Mouse (Mus musculus) myocyte (in vitro differentiated cells): ENCODE measurements around the gene Gm10277. TPM values are rescaled to one million over a fixed set of nuclear protein-coding genes. Genes with fewer than 3 reads are reported as not detected.

ENCODE experiments used
- H3K27me3 ChIP-seq: one replicate; pipeline ENCODE4 v1.6.1; 2011; ENCODE audit not compliant: control insufficient read depth, insufficient read depth, insufficient read length
- H3K36me3 ChIP-seq: one replicate; pipeline ENCODE4 v1.6.1; 2011; ENCODE audit not compliant: control insufficient read depth, insufficient read depth
- H3K4me2 ChIP-seq: one replicate; pipeline ENCODE4 v1.6.1; 2011; ENCODE audit warnings: low read depth, control low read depth
- H3K4me3 ChIP-seq: one replicate; pipeline ENCODE4 v1.5.1; 2011; ENCODE audit warnings: mild to moderate bottlenecking, control low read depth, moderate library complexity
- H3K79me2 ChIP-seq: one replicate; pipeline ENCODE4 v1.6.1; 2011; ENCODE audit not compliant: control insufficient read depth, insufficient read depth
- H3ac ChIP-seq: one replicate; pipeline ENCODE4 v1.6.1; 2011; ENCODE audit not compliant: control insufficient read depth, insufficient read length
- CEBPB ChIP-seq: IDR thresholded peaks from 2 replicates; pipeline ENCODE4 v1.6.1; 2011; ENCODE audit warnings: mild to moderate bottlenecking, moderate library complexity; ENCODE audit not compliant: poor library complexity, insufficient read depth, severe bottlenecking
- E2F4 ChIP-seq: IDR thresholded peaks from one replicate; pipeline ENCODE4 v1.6.1; 2011; ENCODE audit warnings: mild to moderate bottlenecking, control low read depth, moderate library complexity; ENCODE audit not compliant: insufficient read depth
- MAX ChIP-seq: IDR thresholded peaks from one replicate; pipeline ENCODE4 v1.6.1; 2011; ENCODE audit warnings: low read depth, mild to moderate bottlenecking, control low read depth
- MYOD1 ChIP-seq, 3 experiments: IDR thresholded peaks; one replicate each; pipeline ENCODE4 v1.6.1; 2011; ENCODE audit warnings: control low read depth in 2 of 3, low read depth in 2 of 3, mild to moderate bottlenecking in 2 of 3, moderate library complexity in 1 of 3; ENCODE audit not compliant: insufficient read length in 2 of 3, control insufficient read depth in 1 of 3
- MYOG ChIP-seq, 3 experiments: IDR thresholded peaks; one replicate each; pipeline ENCODE4 v1.6.1; 2011; ENCODE audit warnings: control low read depth in 2 of 3, low read depth in 2 of 3, mild to moderate bottlenecking in 2 of 3; ENCODE audit not compliant: insufficient read length in 2 of 3, control insufficient read depth in 1 of 3, insufficient read depth in 1 of 3
- POLR2A ChIP-seq: IDR thresholded peaks from one replicate; pipeline ENCODE4 v1.6.1; 2011; ENCODE audit warnings: low read depth, mild to moderate bottlenecking, control low read depth, moderate library complexity; ENCODE audit not compliant: insufficient read length
- POLR2AphosphoS2 ChIP-seq: IDR thresholded peaks from one replicate; pipeline ENCODE4 v1.6.1; 2011; ENCODE audit warnings: low read depth, control low read depth; ENCODE audit not compliant: insufficient read length
- REST ChIP-seq: IDR thresholded peaks from one replicate; pipeline ENCODE4 v1.6.1; 2011; ENCODE audit warnings: mild to moderate bottlenecking, control low read depth, moderate library complexity; ENCODE audit not compliant: insufficient read depth, insufficient read length
- SRF ChIP-seq: IDR thresholded peaks from one replicate; pipeline ENCODE4 v1.6.1; 2011; ENCODE audit warnings: low read depth; ENCODE audit not compliant: control insufficient read depth, insufficient read length
- TCF12 ChIP-seq: IDR thresholded peaks from one replicate; pipeline ENCODE4 v1.6.1; 2011; ENCODE audit warnings: mild to moderate bottlenecking, control low read depth; ENCODE audit not compliant: poor library complexity, insufficient read depth, severe bottlenecking
- TCF3 ChIP-seq: IDR thresholded peaks from one replicate; pipeline ENCODE4 v1.6.1; 2011; ENCODE audit warnings: low read depth, control low read depth; ENCODE audit not compliant: insufficient read length
- USF1 ChIP-seq: IDR thresholded peaks from one replicate; pipeline ENCODE4 v1.6.1; 2011; ENCODE audit warnings: low read depth, mild to moderate bottlenecking, control low read depth, moderate library complexity
- polyA plus RNA-seq: library from polyadenylated mRNA; unstranded; fragments of >200 nt; fragmentation: generic; extraction: Trizol; gene quantifications from one replicate; pipeline ENCODE4 v1.2.1, GENCODE M21; 2012; ENCODE audit warnings: missing spikeins

The Gm10277 gene
- polyA plus RNA-seq, 1 experiment, result 0.07 TPM

GRCm38 (mm10) chr11:77810018-77810417, 22.5 kb upstream of the Gm10277 start:
- H3K4me3 ChIP-seq, result no peak overlapping the region
- H3ac ChIP-seq, result no peak overlapping the region
- peaks cover 45% of the 10 kb centered on the region for H3K79me2 ChIP-seq
- H3K36me3 ChIP-seq, result peaks cover 6% of the 10 kb centered on the region
- H3K4me2 ChIP-seq, result peak overlapping the region; percentile 75
- H3K27me3 ChIP-seq, result no peaks in the 10 kb centered on the region
- peak; percentile 95 to 100 (median 98) for TF ChIP-seq MYOG (IDR thresholded peaks at IDR 0.05; ENCODE audit: control insufficient read depth in 1 of 3, insufficient read depth in 1 of 3, insufficient read length in 2 of 3, low read depth in 2 of 3)
- no peak for TF ChIP-seq MAX
- no peak for TF ChIP-seq POLR2AphosphoS2
- peak; percentile 57 to 98 (median 95) for TF ChIP-seq MYOD1 (IDR thresholded peaks at IDR 0.05; ENCODE audit: control insufficient read depth in 1 of 3, insufficient read length in 2 of 3, low read depth in 2 of 3)
- TF ChIP-seq CEBPB, result peak; percentile 36; the same call in 1 of the 2 replicates
- no peak for TF ChIP-seq REST
- TF ChIP-seq POLR2A, result no peak
- peak; percentile 12 for TF ChIP-seq SRF
- no peak for TF ChIP-seq E2F4
- peak; percentile 93 for TF ChIP-seq TCF3
- TF ChIP-seq USF1, result no peak
- peak; percentile 91 for TF ChIP-seq TCF12

- H3K4me2 ChIP-seq, result peak overlapping the region; percentile 75
- H3ac ChIP-seq, result no peak overlapping the region
- no peaks in the 10 kb centered on the region for H3K27me3 ChIP-seq
- H3K79me2 ChIP-seq, result peaks cover 53% of the 10 kb centered on the region
- H3K36me3 ChIP-seq, result peaks cover 6% of the 10 kb centered on the region
- H3K4me3 ChIP-seq, result no peak overlapping the region
- TF ChIP-seq TCF12, result no peak
- no peak for TF ChIP-seq MAX
- TF ChIP-seq POLR2A, result no peak
- TF ChIP-seq CEBPB, result no peak
- TF ChIP-seq REST, result no peak
- no peak for TF ChIP-seq E2F4
- TF ChIP-seq SRF, result no peak
- no peak for TF ChIP-seq USF1
- no peak for TF ChIP-seq MYOD1 (IDR thresholded peaks at IDR 0.05; ENCODE audit: control insufficient read depth in 1 of 3, insufficient read length in 2 of 3, low read depth in 2 of 3)
- no peak for TF ChIP-seq MYOG (IDR thresholded peaks at IDR 0.05; ENCODE audit: control insufficient read depth in 1 of 3, insufficient read depth in 1 of 3, insufficient read length in 2 of 3, low read depth in 2 of 3)
- no peak for TF ChIP-seq POLR2AphosphoS2
- TF ChIP-seq TCF3, result no peak
These were observed 21.7 kb upstream of the Gm10277 start for GRCm38 (mm10) chr11:77809215-77809614.

GRCm38 (mm10) chr11:77808051-77808465, 20.5 kb upstream of the Gm10277 start:
- TF ChIP-seq MYOG (IDR thresholded peaks at IDR 0.05; ENCODE audit: control insufficient read depth in 1 of 3, insufficient read depth in 1 of 3, insufficient read length in 2 of 3, low read depth in 2 of 3) (peak in 1 of 3 experiments; percentile 61), POLR2AphosphoS2 (no peak), MAX (no peak), E2F4 (no peak), MYOD1 (IDR thresholded peaks at IDR 0.05; ENCODE audit: control insufficient read depth in 1 of 3, insufficient read length in 2 of 3, low read depth in 2 of 3) (peak in 2 of 3 experiments; percentile 17 to 46), POLR2A (peak; percentile 36)
- Histone ChIP-seq H3K36me3 (peaks cover 6% of the 10 kb centered on the region), H3ac (no peak overlapping the region), H3K4me3 (no peak overlapping the region), H3K4me2 (peak overlapping the region; percentile 75), H3K79me2 (peaks cover 65% of the 10 kb centered on the region), H3K27me3 (no peaks in the 10 kb centered on the region)

GRCm38 (mm10) chr11:77806855-77807254, 19.3 kb upstream of the Gm10277 start:
- H3K4me2 ChIP-seq, result peak overlapping the region; percentile 75
- H3K27me3 ChIP-seq, result no peaks in the 10 kb centered on the region
- no peak overlapping the region for H3ac ChIP-seq
- no peaks in the 10 kb centered on the region for H3K36me3 ChIP-seq
- peaks cover 73% of the 10 kb centered on the region for H3K79me2 ChIP-seq
- no peak overlapping the region for H3K4me3 ChIP-seq
- TF ChIP-seq MAX (no peak), TCF12 (no peak), MYOG (IDR thresholded peaks at IDR 0.05; ENCODE audit: control insufficient read depth in 1 of 3, insufficient read depth in 1 of 3, insufficient read length in 2 of 3, low read depth in 2 of 3) (no peak), POLR2AphosphoS2 (no peak), REST (no peak), CEBPB (no peak), POLR2A (no peak), SRF (no peak), TCF3 (no peak), USF1 (no peak), E2F4 (no peak)

- Histone ChIP-seq H3K4me3 (no peak overlapping the region), H3K79me2 (peaks cover 73% of the 10 kb centered on the region), H3ac (no peak overlapping the region), H3K4me2 (peak overlapping the region; percentile 75), H3K27me3 (no peaks in the 10 kb centered on the region), H3K36me3 (no peaks in the 10 kb centered on the region)
- TF ChIP-seq MYOG (IDR thresholded peaks at IDR 0.05; ENCODE audit: control insufficient read depth in 1 of 3, insufficient read depth in 1 of 3, insufficient read length in 2 of 3, low read depth in 2 of 3) (peak in 2 of 3 experiments; percentile 7 to 23), USF1 (no peak), POLR2AphosphoS2 (no peak), TCF12 (no peak), REST (no peak)
These were observed 18.7 kb upstream of the Gm10277 start for GRCm38 (mm10) chr11:77806218-77806617.
